Mouse (Mus musculus): Measurements from ENCODE around the gene Btbd35f3.
"Not testable (repeated sequence)": the region's sequence is repeated elsewhere in the genome, so short reads cannot be mapped to it uniquely, and the experiment has no call there.

The Btbd35f3 gene

GRCm38 (mm10) chrX:4037374-4037773, at the start of gene Btbd35f3:
Gene Btbd35f3, plus strand, starts transcription at chrX:4037674.
- not testable (repeated sequence) for TF ChIP-seq GATA4 (IDR thresholded peaks at IDR 0.05; ENCODE audit: insufficient replicate concordance, low read length)

Data from liver, adult (tissue).